Mouse (Mus musculus) spleen, adult 2 months (tissue): ENCODE measurements around the gene Stx12.
"Not testable (repeated sequence)": the region's sequence is repeated elsewhere in the genome, so short reads cannot be mapped to it uniquely, and the experiment has no call there.

Experiments used
- CTCF ChIP-seq: fragments of 200-500 bp; IDR thresholded peaks from 2 replicates; pipeline ENCODE4 v1.5.1; 2011; ENCODE audit warnings: mild to moderate bottlenecking, inconsistent platforms; ENCODE audit not compliant: insufficient read depth, insufficient read length, insufficient replicate concordance; ENCODE audit errors: extremely low read depth
- POLR2A ChIP-seq: fragments of 200-500 bp; IDR thresholded peaks from 2 replicates; pipeline ENCODE4 v1.6.1; 2011; ENCODE audit warnings: low read depth, low read length, inconsistent platforms

- TF ChIP-seq CTCF, POLR2A: not testable (repeated sequence)
Measured at GRCm38 (mm10) chr4:132926520-132926919, 42.2 kb upstream of the Stx12 start.
